Mouse (Mus musculus) heart, postnatal 36 days (tissue): ENCODE results near the gene Car3. TPM values are rescaled to one million over a fixed set of nuclear protein-coding genes. Genes with fewer than 3 reads are reported as not detected.

Experiments used
- DNase-seq, 2 experiments: peaks; one replicate each; pipeline ENCODE4 v3.0.0; 2021 to 2022
- intact Hi-C: fragments of 180-260 bp; cut with DNase I; formaldehyde crosslinking; loops from one replicate; pipeline ENCODE4 v1.15.1; 2025
- total RNA-seq, 2 experiments: library from RNA; stranded (reverse); gene quantifications; 2 replicates each; pipeline ENCODE4 v1.2.3; 2021

Gene Car3
- total RNA-seq, 2 experiments from 2014 or later, result 9.3 to 52.3 TPM

DNA sequence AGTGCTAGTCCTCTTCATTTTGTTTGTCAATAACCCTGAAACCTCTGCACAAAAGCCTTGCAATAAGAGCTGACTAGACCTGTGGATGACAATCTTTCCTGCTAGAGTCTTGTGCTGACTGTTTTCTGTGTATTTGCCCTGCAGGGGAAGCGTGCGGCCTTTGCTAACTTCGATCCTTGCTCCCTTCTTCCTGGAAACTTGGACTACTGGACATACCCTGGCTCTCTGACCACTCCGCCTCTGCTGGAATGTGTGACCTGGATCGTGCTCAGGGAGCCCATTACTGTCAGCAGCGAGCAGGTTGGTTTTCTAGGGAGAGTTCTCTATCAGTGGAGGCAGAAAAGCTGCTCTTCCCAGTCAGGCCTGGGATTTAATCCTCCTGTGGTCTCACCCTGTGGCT is 34.5 kb downstream of the Car3 start:
- no peak for DNase-seq
- intact Hi-C loops, result no loop called here

DNA sequence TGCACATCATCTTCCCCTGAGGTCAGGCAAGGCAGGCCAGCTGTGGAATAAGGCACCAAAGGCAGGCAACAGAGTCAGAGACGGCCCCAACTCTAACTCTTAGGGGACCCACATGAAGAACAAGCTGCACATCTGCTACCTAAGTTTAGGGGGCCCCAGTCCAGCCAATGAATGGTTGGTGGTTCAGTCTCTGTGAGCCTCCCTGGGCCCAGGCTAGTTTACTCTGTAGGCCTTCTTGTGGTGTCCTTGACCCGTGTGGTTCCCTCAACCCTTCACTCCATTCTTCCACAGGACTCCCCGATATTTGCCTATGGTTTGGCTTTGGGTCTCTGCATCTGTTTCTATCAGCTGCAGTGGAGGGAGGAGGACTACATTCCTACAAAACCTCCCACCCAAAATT is 40.1 kb downstream of the Car3 start:
- intact Hi-C loops, result no loop called here
- DNase-seq, result no peak

DNA sequence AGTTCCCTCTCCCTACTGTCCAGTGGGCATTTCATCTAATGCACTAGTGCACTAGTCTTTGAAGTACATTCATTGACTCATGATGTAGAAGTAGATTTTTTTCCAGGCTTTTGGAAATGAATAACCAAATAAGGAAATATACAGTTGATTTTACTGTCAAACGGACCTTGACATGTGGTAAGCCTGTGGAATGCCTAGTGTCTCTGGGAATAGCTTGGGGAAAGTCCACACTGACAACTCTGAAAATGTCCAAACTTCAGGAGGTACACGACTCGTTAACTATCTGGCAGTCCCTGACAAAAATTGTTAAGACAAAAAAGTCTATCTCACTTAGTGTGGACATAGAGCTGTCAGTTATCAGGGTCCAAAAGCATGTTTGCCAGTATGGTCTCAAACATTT is 40.9 kb downstream of the Car3 start:
- no peak for DNase-seq

DNA sequence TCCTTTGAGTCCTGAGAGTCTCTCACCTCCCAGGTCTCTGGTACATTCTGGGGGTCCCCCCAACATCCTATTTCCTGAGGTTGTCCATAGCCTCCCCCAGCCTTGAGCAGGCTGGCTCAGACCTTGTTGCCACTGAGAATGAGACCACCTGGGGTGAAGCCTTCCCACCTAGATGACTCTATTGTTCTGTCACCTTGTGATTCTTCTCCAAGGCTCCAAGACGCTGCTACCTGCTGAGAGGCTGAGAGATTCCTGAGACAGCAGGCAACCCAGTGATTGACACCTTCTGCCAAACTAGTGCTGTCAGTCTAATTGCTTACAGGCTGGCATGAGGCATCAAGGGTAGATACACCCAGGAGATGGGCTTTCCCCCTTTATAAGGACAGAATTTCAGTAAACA is 44.0 kb downstream of the Car3 start:
- no peak for DNase-seq

More for the DNA sequence above, 40.9 kb downstream of the Car3 start:
- intact Hi-C loops, result no loop called here

DNA sequence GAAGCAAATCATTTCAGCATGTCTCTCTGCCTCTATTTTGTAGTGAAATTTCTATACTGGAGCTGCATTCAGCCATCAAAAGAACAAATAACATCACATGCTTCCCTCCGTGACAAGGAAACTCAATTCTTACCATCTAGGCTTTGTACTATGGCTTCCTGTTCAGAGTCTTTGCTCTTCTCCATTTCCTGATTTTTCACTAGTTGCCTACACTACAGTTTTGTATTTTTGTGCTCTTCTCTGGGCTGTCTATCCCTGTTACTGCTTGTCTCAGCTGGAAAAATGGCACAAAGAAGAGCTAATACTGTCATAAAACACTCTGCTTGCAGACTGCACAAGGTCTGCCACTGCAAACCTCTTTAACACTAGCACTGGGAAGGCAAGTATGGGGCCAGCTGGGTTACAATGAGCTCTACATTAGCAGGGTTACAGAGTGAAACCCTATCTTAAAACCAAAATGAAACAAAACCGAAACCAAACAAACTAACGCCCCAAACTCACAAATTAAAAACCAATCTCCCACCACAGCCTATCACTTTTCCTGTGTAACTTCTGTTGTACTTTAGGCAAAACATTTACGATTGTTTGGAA is 48.8 kb downstream of the Car3 start:
- DNase-seq, result no peak
- intact Hi-C loops, result no loop called here

More for the DNA sequence above, 44.0 kb downstream of the Car3 start:
- intact Hi-C loops, result no loop called here

DNA sequence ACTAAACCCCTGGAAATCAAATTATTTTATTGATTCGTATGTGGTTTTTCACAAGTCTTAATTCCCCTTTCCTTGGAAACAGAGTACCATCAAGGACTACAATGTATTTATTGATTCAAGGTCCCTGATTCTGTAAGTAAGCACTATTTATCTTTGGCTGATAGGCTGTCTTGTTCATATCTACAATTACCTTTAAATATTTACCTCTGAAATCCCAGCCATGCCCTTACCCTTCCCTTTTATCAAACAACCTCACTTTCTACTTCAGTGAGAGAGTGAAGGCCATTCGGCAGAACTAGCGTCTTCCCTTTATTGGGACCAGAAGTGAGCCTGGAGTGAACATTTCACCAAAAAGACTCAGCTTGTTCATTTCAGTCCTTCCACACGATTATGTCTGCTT is 50.5 kb downstream of the Car3 start:
- no peak for DNase-seq
- intact Hi-C loops, result no loop called here

DNA sequence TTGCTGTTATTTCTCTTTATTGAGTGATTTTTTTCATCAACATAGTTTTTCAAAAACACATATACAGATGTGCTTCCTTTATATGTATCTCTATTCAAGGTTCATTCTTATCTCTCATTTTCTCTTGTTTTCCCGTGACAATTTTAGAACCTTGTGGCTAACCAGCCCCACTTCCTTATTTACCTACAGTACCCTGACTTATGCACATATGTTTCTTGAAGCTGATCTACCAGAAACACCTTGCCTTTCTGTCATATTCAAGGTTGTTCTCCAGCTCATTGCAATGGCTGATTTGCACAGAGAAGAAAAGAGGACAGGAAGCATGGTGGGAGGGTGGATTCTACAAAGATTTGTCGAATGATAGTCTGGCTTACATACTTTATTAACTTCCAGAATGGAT is 52.0 kb downstream of the Car3 start:
- intact Hi-C loops, result no loop called here

DNA sequence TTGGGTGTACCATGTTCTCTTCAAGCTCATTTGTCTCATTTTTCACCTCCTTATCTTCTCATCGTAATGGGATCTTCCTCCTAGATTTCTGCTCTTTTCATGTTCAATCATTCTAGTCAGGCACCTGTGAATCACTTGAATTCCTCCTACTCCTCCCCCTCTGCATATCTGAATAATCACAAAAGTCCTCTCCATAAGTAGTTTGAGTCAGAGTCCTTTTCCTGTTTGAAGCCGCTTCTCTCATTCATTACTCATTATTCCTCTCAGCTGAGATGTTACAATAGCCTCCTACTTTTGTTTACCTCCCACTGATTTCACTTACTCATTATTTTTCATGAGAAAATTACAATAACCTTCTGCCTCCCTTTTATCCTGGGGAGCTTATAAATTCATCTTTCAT is 53.9 kb downstream of the Car3 start:
- intact Hi-C loops, result no loop called here
- no peak for DNase-seq

More for the DNA sequence above, 52.0 kb downstream of the Car3 start:
- no peak for DNase-seq

Other genes with a start within 250 kb of the Car3 start
- 1 to 10 TPM in 1 of 2 experiments, under 1 TPM in 1; 0.60 to 1.2 TPM for gene Car13, start 221.8 kb upstream of the Car3 start, total RNA-seq
- gene Car1, start 55.1 kb upstream of the Car3 start, total RNA-seq, result not detected
- 1 to 10 TPM; 6.3 to 6.7 TPM for gene Car2, start 22.8 kb downstream of the Car3 start, total RNA-seq